21 mouse cellular contexts compared by ENCODE assay signal in the genomic region with DNA sequence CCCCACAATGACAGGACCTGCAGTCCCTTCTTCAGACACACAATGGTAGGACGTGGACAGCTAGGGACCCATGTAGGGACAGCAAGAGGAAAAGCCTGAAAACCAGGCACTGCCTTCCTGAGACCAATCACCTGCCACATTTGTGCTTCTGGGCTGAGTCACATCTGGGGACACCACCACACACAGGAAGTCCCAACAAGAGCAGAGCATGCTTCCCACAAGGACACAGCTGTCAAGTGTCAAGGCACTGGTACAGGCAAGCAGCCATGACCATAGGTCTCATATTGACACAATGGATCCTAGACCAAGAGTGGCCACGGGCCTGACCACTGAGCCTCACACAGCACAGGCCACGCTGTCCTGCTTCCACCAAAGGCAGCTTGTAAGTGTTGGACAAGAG. TPM values are rescaled to one million over a fixed set of nuclear protein-coding genes. Genes with fewer than 3 reads are reported as not detected.
A peak's percentile ranks its signal among the peaks of the same experiment; 100 is the strongest.
DNase-seq lines count a peak whose midpoint lies in the region; ATAC-seq and TF ChIP-seq lines count a peak whose summit lies in the region.
"Had no signal": no experiment of that assay in that cellular context is flagged by ENCODE, and none has a peak within 500 bp of the region (broad histone marks: within the 10 kb centered on the region; RNA-seq: fewer than 3 reads in every experiment).

No protein-coding gene starts in this region.

- peak overlapping the region; percentile 97 for H3K27ac ChIP-seq in gastrocnemius, adult 2 months
- no peak overlapping the region for H3K27ac ChIP-seq in hindbrain, embryonic 13.5 days
- no peak overlapping the region for H3K27ac ChIP-seq in hindbrain, embryonic 10.5 days
- H3K27ac ChIP-seq: forebrain, embryonic 13.5 days had no signal

- H3K27me3 ChIP-seq in hindbrain, embryonic 13.5 days: no peaks in the 10 kb centered on the region
- H3K27me3 ChIP-seq in hindbrain, embryonic 10.5 days (ENCODE audit: insufficient read depth, poor library complexity, severe bottlenecking): no peaks in the 10 kb centered on the region
- H3K27me3 ChIP-seq in myocyte (ENCODE audit: control insufficient read depth, insufficient read depth, insufficient read length): no peaks in the 10 kb centered on the region
- H3K27me3 ChIP-seq: forebrain, embryonic 13.5 days had no signal

- no peak overlapping the region for H3K4me3 ChIP-seq in gastrocnemius, adult 2 months
- H3K4me3 ChIP-seq in hindbrain, embryonic 13.5 days: no peak overlapping the region
- no peak overlapping the region for H3K4me3 ChIP-seq in hindbrain, embryonic 10.5 days
- no peak overlapping the region for H3K4me3 ChIP-seq in myocyte

- H3ac ChIP-seq in myocyte (ENCODE audit: control insufficient read depth, insufficient read length): no peak overlapping the region

- DNase-seq in gastrocnemius, adult 2 months: no peak
- DNase-seq in gastrocnemius, adult 18-20 months (ENCODE audit: low spot score): no peak
- no peak for DNase-seq in hindbrain, embryonic 10.5 days (ENCODE audit: low spot score)
- DNase-seq in 416B (ENCODE audit: low read depth): peak; percentile 59
- DNase-seq: adrenal gland, adult 8-10 months; cerebellum, adult 2 months; cerebellum, postnatal 10 days; gastrocnemius, postnatal 10 days; heart, adult 18-20 months had no signal

- TF ChIP-seq CTCF in gastrocnemius, adult 2 months (IDR thresholded peaks at IDR 0.05): no peak

- peak; percentile 16 for TF ChIP-seq POLR2A in myocyte (IDR thresholded peaks at IDR 0.05; ENCODE audit: insufficient read length, low read depth)

- 85% methylated on average over 3 of the region's 3 CpGs for WGBS in hindbrain, embryonic 13.5 days
- 83% methylated on average over 3 of the region's 3 CpGs for WGBS in hindbrain, embryonic 10.5 days

- H3K4me1 ChIP-seq in hindbrain, embryonic 13.5 days (replicated peaks): peaks cover 37% of the 10 kb centered on the region
- peaks cover 50% of the 10 kb centered on the region for H3K4me1 ChIP-seq in hindbrain, embryonic 10.5 days (replicated peaks)

- H3K9ac ChIP-seq in hindbrain, embryonic 13.5 days: peak overlapping the region; percentile 49; the same call in 1 of the 2 replicates

- no peak overlapping the region for H3K4me2 ChIP-seq in hindbrain, embryonic 13.5 days
- H3K4me2 ChIP-seq in myocyte (ENCODE audit: low read depth): no peak overlapping the region
- H3K4me2 ChIP-seq: forebrain, embryonic 13.5 days had no signal

- no peaks in the 10 kb centered on the region for H3K9me3 ChIP-seq in hindbrain, embryonic 13.5 days
- no peaks in the 10 kb centered on the region for H3K9me3 ChIP-seq in hindbrain, embryonic 10.5 days
- H3K9me3 ChIP-seq: forebrain, embryonic 13.5 days; G1E had no signal

- intact Hi-C loops in gastrocnemius, adult 2 months (cut with DNase I): no loop called here

- peaks cover 44% of the 10 kb centered on the region for H3K79me2 ChIP-seq in myocyte (ENCODE audit: control insufficient read depth, insufficient read depth)

- no peak for ATAC-seq in hindbrain, embryonic 13.5 days (ENCODE audit: low FRiP score)
- ATAC-seq: forebrain, embryonic 13.5 days; hindbrain, embryonic 16.5 days; inflammation-experienced regulatory T-cells, adult 6 months; intestine, postnatal 0 days had no signal

- peaks cover 53% of the 10 kb centered on the region for H3K36me3 ChIP-seq in hindbrain, embryonic 13.5 days
- H3K36me3 ChIP-seq in hindbrain, embryonic 10.5 days: peaks cover 65% of the 10 kb centered on the region
- peaks cover 16% of the 10 kb centered on the region for H3K36me3 ChIP-seq in myocyte (ENCODE audit: control insufficient read depth, insufficient read depth)

TF ChIP-seq in myocyte, 11 proteins besides CTCF, POLR2A, EP300 and RAD21:
- no peak for TF ChIP-seq SRF (IDR thresholded peaks at IDR 0.05; ENCODE audit: control insufficient read depth, insufficient read length, low read depth)
- TF ChIP-seq E2F4 (IDR thresholded peaks at IDR 0.05; ENCODE audit: insufficient read depth): no peak
- no peak for TF ChIP-seq POLR2AphosphoS2 (IDR thresholded peaks at IDR 0.05; ENCODE audit: insufficient read length, low read depth)
- peak in 2 of 3 experiments; percentile 43 to 76 for TF ChIP-seq MYOD1 (IDR thresholded peaks at IDR 0.05; ENCODE audit: control insufficient read depth in 1 of 3, insufficient read length in 2 of 3, low read depth in 2 of 3)
- TF ChIP-seq REST (IDR thresholded peaks at IDR 0.05; ENCODE audit: insufficient read depth, insufficient read length): no peak
- no peak for TF ChIP-seq MAX (IDR thresholded peaks at IDR 0.05; ENCODE audit: low read depth)
- no peak for TF ChIP-seq TCF12 (IDR thresholded peaks at IDR 0.05; ENCODE audit: insufficient read depth, poor library complexity, severe bottlenecking)
- TF ChIP-seq CEBPB (IDR thresholded peaks at IDR 0.05; ENCODE audit: insufficient read depth, poor library complexity, severe bottlenecking): no peak
- no peak for TF ChIP-seq USF1 (IDR thresholded peaks at IDR 0.05; ENCODE audit: low read depth)
- TF ChIP-seq MYOG (IDR thresholded peaks at IDR 0.05; ENCODE audit: control insufficient read depth in 1 of 3, insufficient read depth in 1 of 3, insufficient read length in 2 of 3, low read depth in 2 of 3): peak in 2 of 3 experiments; percentile 25 to 80
- TF ChIP-seq TCF3 (IDR thresholded peaks at IDR 0.05; ENCODE audit: insufficient read length, low read depth): peak; percentile 32

RNA-seq across cellular contexts. Expression of a gene that starts 3.9 kb away (rescaled TPM):
- 10 to 100 TPM; 46.1 to 53.6 TPM for total RNA-seq in gastrocnemius, adult 2 months (2021)
- total RNA-seq in gastrocnemius, adult 18-20 months (2021): 10 to 100 TPM; 49.5 to 54.5 TPM
- 87.9 and 90.7 TPM in 2 replicates for polyA plus RNA-seq in hindbrain, embryonic 13.5 days (2015; fragmentation: Nextera tagmentation; extraction: Ambion mirVana)
- 124 and 136 TPM in 2 replicates for polyA plus RNA-seq in hindbrain, embryonic 10.5 days (2016; fragmentation: Nextera tagmentation; extraction: Ambion mirVana)
- polyA plus RNA-seq in myocyte (2012; fragmentation: generic; extraction: Trizol): 91.3 TPM

RNA-seq across cellular contexts. Expression of a gene that starts 8.0 kb away (rescaled TPM):
- total RNA-seq in gastrocnemius, adult 2 months (2021): not detected
- not detected for total RNA-seq in gastrocnemius, adult 18-20 months (2021)
- polyA plus RNA-seq in hindbrain, embryonic 13.5 days (2015; fragmentation: Nextera tagmentation; extraction: Ambion mirVana): 1.00 and 2.1 TPM in 2 replicates
- polyA plus RNA-seq in hindbrain, embryonic 10.5 days (2016; fragmentation: Nextera tagmentation; extraction: Ambion mirVana): 0.12 and 0.55 TPM in 2 replicates
- 0.26 TPM for polyA plus RNA-seq in myocyte (2012; fragmentation: generic; extraction: Trizol)
- total RNA-seq: adrenal gland, postnatal 36 days; gastrocnemius, postnatal 10 days; gastrocnemius, postnatal 4 days; heart, adult 18-20 months; heart, postnatal 25 days had no signal
- polyA plus RNA-seq: G1E; intestine, postnatal 0 days had no signal

RNA-seq across cellular contexts. Expression of a gene that starts 14.2 kb away (rescaled TPM):
- 1 to 10 TPM; 1.0 to 1.5 TPM for total RNA-seq in gastrocnemius, adult 2 months (2021)
- total RNA-seq in gastrocnemius, adult 18-20 months (2021): 1 to 10 TPM; 1.2 to 1.9 TPM
- 1.3 and 1.4 TPM in 2 replicates for polyA plus RNA-seq in hindbrain, embryonic 13.5 days (2015; fragmentation: Nextera tagmentation; extraction: Ambion mirVana)
- polyA plus RNA-seq in hindbrain, embryonic 10.5 days (2016; fragmentation: Nextera tagmentation; extraction: Ambion mirVana): 1.7 and 1.8 TPM in 2 replicates
- polyA plus RNA-seq in myocyte (2012; fragmentation: generic; extraction: Trizol): 28.9 TPM

RNA-seq across cellular contexts. Expression of a gene that starts 16.5 kb away (rescaled TPM):
- total RNA-seq in gastrocnemius, adult 2 months (2021): 10 to 100 TPM; 27.0 to 40.8 TPM
- 10 to 100 TPM; 31.9 to 36.7 TPM for total RNA-seq in gastrocnemius, adult 18-20 months (2021)
- 37.1 and 42.4 TPM in 2 replicates for polyA plus RNA-seq in hindbrain, embryonic 13.5 days (2015; fragmentation: Nextera tagmentation; extraction: Ambion mirVana)
- 47.3 and 51.6 TPM in 2 replicates for polyA plus RNA-seq in hindbrain, embryonic 10.5 days (2016; fragmentation: Nextera tagmentation; extraction: Ambion mirVana)
- polyA plus RNA-seq in myocyte (2012; fragmentation: generic; extraction: Trizol): 82.3 TPM

RNA-seq across cellular contexts. Expression of a gene that starts 27.9 kb away (rescaled TPM):
- not detected for total RNA-seq in gastrocnemius, adult 2 months (2021)
- total RNA-seq in gastrocnemius, adult 18-20 months (2021): not detected
- 0.18 TPM in 1 of 2 replicates, not detected in the other for polyA plus RNA-seq in hindbrain, embryonic 13.5 days (2015; fragmentation: Nextera tagmentation; extraction: Ambion mirVana)
- polyA plus RNA-seq in hindbrain, embryonic 10.5 days (2016; fragmentation: Nextera tagmentation; extraction: Ambion mirVana): 0.10 TPM in 1 of 2 replicates, not detected in the other
- 0.07 TPM for polyA plus RNA-seq in myocyte (2012; fragmentation: generic; extraction: Trizol)
- total RNA-seq: adrenal gland, postnatal 36 days; gastrocnemius, postnatal 4 days; heart, adult 18-20 months; heart, postnatal 25 days had no signal
- polyA plus RNA-seq: embryonic facial prominence, embryonic 11.5 days; G1E; hindbrain, embryonic 11.5 days; hindbrain, embryonic 16.5 days had no signal

Comparison
In these comparisons a context has a peak if more than half of its experiments do, and no peak if none do; other contexts are left out.
1. RNA of a gene that starts 14.2 kb away (polyA plus RNA-seq): 28.9 TPM in myocyte (single experiment); 1.7 to 1.8 TPM in hindbrain, embryonic 10.5 days and 1.3 to 1.4 TPM in hindbrain, embryonic 13.5 days; every median in the first group is over 10 times any median in the second.